Mouse (Mus musculus) layer of hippocampus, adult 8-10 months (tissue): ENCODE data around the gene Lgals1. TPM values are rescaled to one million over a fixed set of nuclear protein-coding genes. Genes with fewer than 3 reads are reported as not detected.
"Not testable (repeated sequence)": the region's sequence is repeated elsewhere in the genome, so short reads cannot be mapped to it uniquely, and the experiment has no call there.

ENCODE experiments used
- DNase-seq, 2 experiments: peaks; one replicate each; pipeline ENCODE4 v3.0.0; 2022; ENCODE audit warnings: low spot score in 2 of 2
- total RNA-seq, 4 experiments: library from RNA; stranded (reverse); gene quantifications; 2 replicates each; pipeline ENCODE4 v1.2.4; 2022

The Lgals1 gene
- total RNA-seq = 10 to 100 TPM; 16.9 to 40.3 (median 28.2) TPM

- peak in 1 of 2 experiments; percentile 55 for DNase-seq
These were observed at the start of gene Lgals1 for GRCm38 (mm10) chr15:78926021-78926919. Gene Lgals1 (plus strand): TSS chr15:78926725.

GRCm38 (mm10) chr15:78876991-78877809 is 49.3 kb upstream of the Lgals1 start, which contains the start of gene Gga1:
Gene Gga1 (plus strand): TSS chr15:78877190.
- DNase-seq = peak; percentile 96 to 97

GRCm38 (mm10) chr15:78877810-78878390 is 48.6 kb upstream of the Lgals1 start:
- no peak for DNase-seq

DNA sequence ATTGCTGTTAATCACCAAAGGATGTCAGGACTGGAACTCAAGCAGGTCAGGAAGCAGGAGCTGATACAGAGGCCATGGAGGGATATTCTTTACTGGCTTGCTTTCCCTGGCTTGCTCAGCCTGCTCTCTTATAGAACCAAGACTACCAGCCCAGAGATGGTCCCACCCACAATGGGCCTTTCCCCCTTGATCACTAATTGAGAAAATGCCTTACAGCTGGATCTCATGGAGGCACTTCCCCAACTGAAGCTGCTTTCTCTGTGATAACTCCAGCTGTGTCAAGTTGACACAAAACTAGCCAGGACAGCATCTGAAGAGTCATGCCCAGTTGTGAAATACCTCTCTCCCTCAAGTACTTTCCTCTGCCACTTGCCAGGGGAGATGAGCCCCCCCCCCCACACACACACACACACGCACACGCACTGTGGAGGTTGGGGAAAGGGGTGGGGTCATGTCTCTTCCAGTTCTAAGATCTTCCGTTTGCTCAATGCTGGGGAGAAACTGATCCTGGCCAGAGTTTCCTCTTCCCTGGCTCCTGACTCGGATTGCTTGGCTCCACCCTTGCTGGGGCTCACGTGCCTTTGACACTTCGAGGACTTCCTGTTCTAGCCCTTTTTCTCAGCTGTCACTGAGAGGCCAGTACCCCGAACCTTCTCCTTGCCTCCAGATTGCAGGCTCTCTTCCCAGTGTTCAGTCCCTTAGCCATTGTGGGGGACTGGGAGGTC is 47.6 kb upstream of the Lgals1 start:
- not testable (repeated sequence) for DNase-seq

DNA sequence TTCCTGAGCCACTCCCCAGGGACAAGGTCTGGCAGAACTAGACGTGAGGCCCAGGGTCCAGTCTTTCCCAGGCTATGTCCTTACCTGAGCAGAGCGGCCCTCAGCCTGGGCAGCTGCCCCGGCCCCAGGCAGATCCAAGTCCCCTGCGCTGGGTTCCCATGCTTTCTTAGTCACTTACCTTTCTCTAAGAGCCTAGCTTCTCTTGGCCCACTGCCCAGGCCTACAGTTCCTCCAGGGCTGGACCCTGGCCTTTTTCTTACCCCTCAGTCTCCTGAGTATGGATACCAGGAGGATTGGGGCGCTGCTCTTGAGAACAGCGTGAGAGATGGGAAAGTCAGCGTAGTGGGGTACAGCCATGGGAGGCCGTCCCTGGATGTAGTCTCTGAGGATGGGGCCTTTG is 46.1 kb upstream of the Lgals1 start:
- DNase-seq = no peak

DNA sequence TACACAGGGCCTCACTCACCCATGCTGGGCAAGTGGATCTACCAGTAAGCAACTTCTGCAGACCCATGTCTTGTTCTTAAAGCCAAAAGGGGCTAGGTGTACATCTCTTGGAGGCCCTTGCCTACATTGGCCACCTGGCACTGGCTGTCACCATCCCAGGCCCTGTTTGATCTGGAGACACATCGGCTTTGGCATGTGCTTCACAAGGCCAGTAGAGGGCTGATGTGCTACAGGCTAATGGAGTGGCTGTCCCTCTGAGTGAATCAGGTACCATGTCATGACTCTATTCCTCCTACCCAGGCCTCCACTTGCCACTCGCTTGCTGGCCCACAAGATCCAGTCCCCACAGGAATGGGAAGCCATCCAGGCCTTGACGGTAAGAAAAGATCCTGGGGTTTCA is 44.7 kb upstream of the Lgals1 start:
- no peak for DNase-seq

DNA sequence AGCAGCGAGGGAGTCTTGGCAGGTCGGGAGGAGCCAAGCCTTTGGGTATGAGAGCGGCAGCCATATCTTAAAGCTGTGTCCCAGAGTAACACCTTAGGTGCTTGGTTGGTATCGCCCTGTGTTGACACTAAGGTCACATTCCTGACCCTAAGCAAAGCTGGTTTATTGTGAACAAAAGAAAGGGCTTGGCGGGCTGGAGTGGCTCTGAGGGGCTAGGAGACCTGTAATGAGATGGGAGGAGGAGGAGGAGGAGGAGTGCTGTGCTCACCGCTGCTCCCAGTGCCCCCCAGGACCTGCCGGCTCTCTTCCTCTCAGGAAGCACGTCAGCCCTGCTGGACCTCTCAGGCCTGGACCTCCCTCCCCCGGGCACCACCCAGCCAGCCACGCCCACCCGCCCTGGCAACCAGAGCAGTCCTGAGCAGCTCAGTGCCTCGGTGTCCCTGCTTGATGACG is 37.1 kb upstream of the Lgals1 start:
- DNase-seq = no peak

DNA sequence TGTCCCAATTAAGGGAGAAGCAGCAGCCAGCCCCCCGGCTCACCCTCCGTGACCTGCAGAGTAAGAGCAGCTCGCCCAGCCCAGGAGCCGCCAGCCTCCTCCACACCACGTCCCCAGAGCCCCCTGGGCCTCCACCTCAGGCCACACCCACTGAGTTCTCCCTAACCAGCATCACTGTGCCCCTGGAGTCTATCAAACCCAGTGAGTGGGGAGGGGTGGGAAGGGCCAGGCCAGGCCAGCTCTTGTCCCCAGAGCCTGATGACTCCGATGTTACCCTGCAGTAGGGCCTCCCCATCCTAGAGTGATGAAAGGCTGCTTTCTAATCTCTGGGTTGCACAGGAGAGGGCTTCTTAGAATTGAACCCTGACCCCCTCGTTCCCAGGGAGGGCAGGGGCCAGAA is 34.1 kb upstream of the Lgals1 start:
- DNase-seq = no peak

DNA sequence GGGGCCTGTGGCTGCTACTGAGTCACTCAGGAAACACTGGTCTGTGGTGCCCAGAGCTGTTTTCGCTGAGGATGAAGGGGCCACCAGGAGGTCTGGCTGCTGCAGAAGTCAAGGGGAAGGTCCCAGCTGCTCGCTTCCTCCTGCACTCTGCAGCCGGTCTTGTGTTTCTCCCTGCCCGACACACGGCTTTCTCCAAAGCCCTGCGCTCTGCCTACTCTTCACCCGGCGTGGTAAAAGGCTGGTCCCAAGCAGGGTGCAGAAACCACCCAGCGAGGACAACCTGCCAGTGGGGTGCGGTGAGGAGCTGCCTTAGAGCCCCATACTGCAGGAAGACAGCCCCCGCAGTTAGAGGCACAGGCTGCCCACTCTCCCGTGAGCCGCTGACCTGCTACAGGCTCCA is 31.8 kb upstream of the Lgals1 start:
- no peak for DNase-seq

GRCm38 (mm10) chr15:78895741-78896140 is 30.8 kb upstream of the Lgals1 start:
- no peak for DNase-seq

- no peak for DNase-seq
These were observed 30.4 kb upstream of the Lgals1 start for GRCm38 (mm10) chr15:78896149-78896548.

- DNase-seq = no peak
These were observed 29.0 kb upstream of the Lgals1 start for GRCm38 (mm10) chr15:78897488-78897887.

DNA sequence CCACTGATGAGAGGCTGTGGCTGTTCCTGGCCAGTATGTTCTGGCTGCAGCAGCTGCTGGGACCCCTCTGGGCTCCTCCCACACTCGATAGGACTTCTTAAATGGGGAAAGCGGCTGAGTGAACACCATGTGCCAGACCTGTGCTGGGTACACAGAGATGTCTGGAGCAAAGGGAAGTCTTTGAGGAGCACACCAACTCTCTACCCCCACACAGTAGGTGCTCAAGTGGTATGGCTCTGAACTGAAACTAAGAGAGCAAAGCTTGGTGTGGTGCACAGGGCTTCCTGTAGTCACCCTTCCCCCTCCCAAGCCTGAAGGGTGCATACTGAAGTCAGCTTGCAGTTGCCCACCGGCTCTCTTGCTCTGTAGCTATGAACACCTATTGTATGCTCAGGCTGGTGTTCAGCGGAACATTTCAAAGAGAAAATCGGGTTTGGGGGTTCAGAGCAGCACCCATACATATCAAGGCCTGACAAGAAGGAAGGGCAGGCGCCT is 28.0 kb upstream of the Lgals1 start:
- DNase-seq = no peak

DNA sequence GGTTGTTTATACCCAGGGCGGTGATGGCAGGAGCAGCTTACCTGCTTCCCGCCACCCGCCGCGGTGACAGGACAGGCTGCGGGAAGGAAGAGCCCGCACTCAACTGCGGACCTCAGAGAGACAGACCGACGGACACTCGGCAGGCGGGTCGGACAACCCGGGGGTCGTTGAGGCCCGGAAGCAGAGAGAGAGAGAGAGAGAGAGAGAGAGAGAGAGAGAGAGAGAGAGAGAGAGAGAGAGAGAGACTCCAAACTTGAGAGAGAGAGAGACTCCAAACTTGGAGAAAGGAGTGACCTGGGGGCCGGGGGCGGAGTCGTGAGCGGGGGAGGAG is 27.2 kb upstream of the Lgals1 start, which contains the start of gene Gm49510:
Gm49510 (plus strand) TSS at position 259 of the 331 bp plus-strand sequence.
- no peak for DNase-seq

DNA sequence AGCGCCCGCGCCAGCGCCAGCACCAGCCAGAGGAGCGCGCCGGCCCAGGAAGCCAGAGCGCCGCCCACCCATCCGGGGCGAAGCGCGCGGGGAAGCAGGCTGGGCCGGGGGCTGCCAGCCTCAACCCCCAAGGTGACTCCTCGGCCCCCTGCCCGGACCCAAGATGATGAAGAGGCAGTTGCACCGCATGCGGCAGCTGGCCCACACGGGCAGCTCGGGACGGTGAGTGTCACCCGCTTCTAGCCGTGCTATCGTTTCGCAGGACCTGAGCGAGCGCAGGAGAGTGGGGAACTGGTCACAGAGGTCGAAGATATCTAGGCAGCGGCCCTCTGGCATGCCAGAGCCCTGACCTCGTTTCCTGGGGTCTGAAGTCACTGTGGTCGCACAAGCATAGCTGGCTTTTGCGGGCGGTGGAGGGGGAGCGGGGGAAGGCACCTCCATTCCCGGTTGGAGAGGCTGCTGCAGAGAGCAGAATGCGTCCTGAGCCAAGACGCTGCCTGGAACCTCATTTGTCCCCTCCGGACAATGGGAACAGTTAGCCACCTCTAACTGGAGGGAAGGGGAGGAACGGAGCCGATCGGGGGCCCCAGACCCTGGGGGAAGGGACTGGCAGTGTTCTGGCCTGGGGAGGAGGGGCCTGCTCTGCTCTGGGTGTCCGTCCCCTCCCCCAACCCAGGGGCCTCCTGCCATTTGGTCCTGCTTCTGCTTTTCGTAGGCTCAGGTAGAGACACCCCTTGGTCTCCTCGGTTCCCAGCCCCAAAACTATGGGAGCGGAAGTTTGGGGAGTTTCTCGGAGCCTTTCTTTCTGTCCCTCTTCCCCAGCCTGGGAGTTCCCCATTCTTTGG is 26.6 kb upstream of the Lgals1 start, which contains the start of gene Sh3bp1:
Sh3bp1 (plus strand) TSS at position 29 of the 845 bp plus-strand sequence.
- DNase-seq = peak in 1 of 2 experiments; percentile 36

DNA sequence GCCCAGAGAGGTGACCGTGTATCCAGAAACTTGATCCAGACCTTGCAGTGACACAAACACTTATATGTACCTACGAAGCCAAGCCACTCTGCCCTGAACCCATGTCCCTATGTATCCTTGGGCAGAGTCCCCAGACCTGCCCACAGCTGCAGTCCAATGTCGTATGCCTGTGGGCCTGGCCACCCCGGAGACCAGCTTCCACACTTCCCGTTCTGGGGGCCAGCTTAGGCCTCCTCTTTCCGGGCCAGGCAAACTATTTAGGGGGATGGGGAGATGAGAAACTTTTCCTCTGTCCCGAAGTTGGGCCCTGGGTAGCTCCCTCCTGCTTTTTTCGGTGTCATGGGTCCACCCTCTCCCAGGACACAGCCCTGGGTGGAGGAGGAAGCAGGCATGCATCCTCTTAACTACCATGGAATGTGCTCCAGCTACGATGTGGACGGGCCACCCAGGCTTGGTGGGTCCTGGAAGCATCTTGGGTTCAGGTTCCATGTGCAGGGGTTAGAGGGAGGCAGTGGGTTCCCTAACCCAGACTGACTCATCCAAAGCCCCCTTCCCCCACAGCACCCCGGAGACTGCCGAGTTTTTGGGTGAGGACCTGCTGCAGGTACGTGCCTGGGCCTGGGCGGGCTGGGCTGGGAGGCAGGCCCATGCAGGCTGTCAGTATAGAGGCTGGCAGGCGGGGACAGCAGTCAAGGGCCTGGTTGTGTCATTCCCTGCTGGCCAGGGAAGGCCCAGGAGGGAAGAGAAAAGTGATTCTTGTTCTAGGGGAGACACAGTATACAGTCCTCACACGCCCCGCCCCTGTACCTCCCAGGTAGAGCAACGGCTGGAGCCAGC is 25.7 kb upstream of the Lgals1 start:
- no peak for DNase-seq

DNA sequence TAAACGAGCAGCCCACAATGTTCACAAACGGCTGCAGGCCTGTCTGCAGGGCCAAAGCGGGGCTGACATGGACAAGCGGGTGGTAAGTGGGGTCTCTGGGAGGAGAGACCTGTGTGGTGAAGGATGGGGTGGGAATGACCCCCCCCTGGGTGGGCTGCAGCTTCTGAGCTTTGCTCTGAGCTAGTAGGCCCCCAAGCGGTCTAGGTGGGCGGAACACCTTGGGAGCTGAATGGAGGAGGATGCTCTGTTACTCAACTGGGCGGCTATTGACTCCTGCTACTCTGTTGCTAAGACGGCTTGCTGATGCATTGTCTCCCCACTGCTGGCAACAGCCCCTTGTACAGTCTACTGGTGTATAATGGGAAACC is 25.1 kb upstream of the Lgals1 start:
- no peak for DNase-seq

DNA sequence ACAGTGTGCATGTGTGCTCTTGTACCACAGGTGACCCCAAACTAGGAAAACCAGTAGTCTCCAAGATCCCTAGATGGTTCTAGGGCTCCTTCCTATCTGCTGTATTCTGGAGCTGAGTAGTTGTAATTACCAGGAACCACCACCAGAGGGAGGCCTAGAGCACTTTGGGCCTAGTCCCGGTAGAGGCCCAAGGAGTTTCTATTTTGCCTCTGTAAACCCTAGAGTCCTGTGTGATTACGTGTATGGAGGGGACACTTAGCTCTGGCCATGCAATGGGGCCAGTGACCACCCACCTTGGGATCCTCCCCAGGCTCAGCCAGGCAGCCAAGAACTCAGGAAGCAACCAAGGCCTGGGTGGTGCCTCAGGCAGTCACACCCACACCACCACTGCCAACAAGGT is 23.3 kb upstream of the Lgals1 start:
- DNase-seq = peak in 1 of 2 experiments; percentile 85

DNA sequence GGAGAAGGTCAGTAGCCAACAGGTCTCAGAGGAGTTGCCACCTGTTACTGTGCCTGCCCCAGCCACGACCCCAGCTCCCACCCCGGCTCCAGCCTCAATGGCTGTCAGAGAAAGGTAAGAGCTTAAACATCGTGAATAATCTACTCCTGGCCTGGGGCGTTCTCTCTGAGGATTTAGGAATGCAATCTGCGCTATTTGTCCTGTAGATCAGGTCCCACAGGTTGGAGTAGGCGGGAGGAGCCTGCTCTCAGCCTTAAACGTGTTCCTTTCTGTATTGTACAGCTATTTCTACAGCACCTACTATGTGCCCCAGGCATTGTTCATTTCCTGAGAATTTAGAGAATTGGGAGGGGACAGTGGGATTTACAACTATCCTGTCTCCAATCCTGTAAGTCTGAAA is 18.1 kb upstream of the Lgals1 start:
- DNase-seq = no peak
